Mouse (Mus musculus) limb, embryonic 15.5 days (tissue): ENCODE results near the gene Ttll9. TPM values are rescaled to one million over a fixed set of nuclear protein-coding genes. Genes with fewer than 3 reads are reported as not detected.

Experiments used
- polyA plus RNA-seq: library from polyadenylated mRNA; unstranded; fragments of >200 nt; fragmentation: Nextera tagmentation; extraction: Ambion mirVana; gene quantifications from 2 replicates; pipeline ENCODE4 v1.2.1, GENCODE M21; 2015

The Ttll9 gene
- polyA plus RNA-seq, 1 experiment from 2014 or later, result 0.52 TPM

Other genes with a start within 250 kb of the Ttll9 start
- gene Id1, start 226.2 kb upstream of the Ttll9 start, polyA plus RNA-seq, result 167 and 168 TPM in 2 replicates
- gene Cox4i2, start 208.3 kb upstream of the Ttll9 start, polyA plus RNA-seq, result 33.9 and 36.2 TPM in 2 replicates
- gene Bcl2l1, start 130.8 kb upstream of the Ttll9 start, polyA plus RNA-seq, result 96.2 and 96.7 TPM in 2 replicates
- 66.2 and 69.1 TPM in 2 replicates for gene Tpx2, start 114.5 kb upstream of the Ttll9 start, polyA plus RNA-seq
- 0.90 and 4.2 TPM in 2 replicates for gene Mylk2, start 51.1 kb upstream of the Ttll9 start, polyA plus RNA-seq
- gene Foxs1, start 29.3 kb upstream of the Ttll9 start, polyA plus RNA-seq, result 3.5 and 5.9 TPM in 2 replicates
- 0.36 and 0.38 TPM in 2 replicates for gene Dusp15, start 10.8 kb upstream of the Ttll9 start, polyA plus RNA-seq
- 144 and 152 TPM in 2 replicates for gene Pdrg1, start 52.9 kb downstream of the Ttll9 start, polyA plus RNA-seq
- gene Xkr7, start 69.4 kb downstream of the Ttll9 start, polyA plus RNA-seq, result not detected in 2 replicates
- gene Ccm2l, start 103.5 kb downstream of the Ttll9 start, polyA plus RNA-seq, result 1.8 and 2.3 TPM in 2 replicates
- 10.6 and 14.5 TPM in 2 replicates for gene Hck, start 146.0 kb downstream of the Ttll9 start, polyA plus RNA-seq
- gene Tm9sf4, start 198.8 kb downstream of the Ttll9 start, polyA plus RNA-seq, result 92.6 and 101 TPM in 2 replicates